Mouse (Mus musculus) kidney, embryonic 14.5 days (tissue): Measurements from ENCODE around the gene Acyp1. TPM values are rescaled to one million over a fixed set of nuclear protein-coding genes. Genes with fewer than 3 reads are reported as not detected.

ENCODE experiments used
- ATAC-seq: fragments of 200-750 bp; cut with Nextera tagmentation; 2 replicates; pipeline ENCODE4 v1.8.0; 2017; ENCODE audit warnings: moderate number of reproducible peaks, mild to moderate bottlenecking, moderate TSS enrichment, moderate library complexity; ENCODE audit not compliant: low FRiP score, low TSS enrichment
- H3K27ac ChIP-seq: fragments of 300-500 bp; sonication (generic); 2 replicates; pipeline ENCODE4 v1.5.1; 2014; ENCODE audit warnings: low read depth, mild to moderate bottlenecking, low read length, moderate library complexity, mixed read lengths
- H3K27me3 ChIP-seq: fragments of 300-500 bp; sonication (generic); 2 replicates; pipeline ENCODE4 v1.6.1; 2014; ENCODE audit warnings: mild to moderate bottlenecking, low read length; ENCODE audit not compliant: control insufficient read depth, insufficient read depth
- H3K36me3 ChIP-seq: fragments of 300-500 bp; sonication (generic); 2 replicates; pipeline ENCODE4 v1.6.1; 2014; ENCODE audit warnings: low read length, mixed read lengths; ENCODE audit not compliant: control insufficient read depth, insufficient read depth
- H3K4me1 ChIP-seq: fragments of 300-500 bp; sonication (generic); 2 replicates; pipeline ENCODE4 v1.6.1; 2014; ENCODE audit warnings: low read length, mixed read lengths; ENCODE audit not compliant: control insufficient read depth, insufficient read depth
- H3K4me2 ChIP-seq: fragments of 300-500 bp; sonication (generic); replicated peaks from 2 replicates; pipeline ENCODE4 v1.6.1; 2014; ENCODE audit warnings: low read depth, mild to moderate bottlenecking, low read length
- H3K4me3 ChIP-seq: fragments of 300-500 bp; sonication (generic); 2 replicates; pipeline ENCODE4 v1.5.1; 2014; ENCODE audit warnings: mild to moderate bottlenecking, low read length
- H3K9ac ChIP-seq: fragments of 300-500 bp; sonication (generic); 2 replicates; pipeline ENCODE4 v1.6.1; 2014; ENCODE audit warnings: low read depth, mild to moderate bottlenecking, low read length, moderate library complexity
- H3K9me3 ChIP-seq: fragments of 300-500 bp; sonication (generic); 2 replicates; pipeline ENCODE4 v1.6.1; 2016; ENCODE audit warnings: low read length; ENCODE audit not compliant: control insufficient read depth
- WGBS: fragments of 180-500 bp; shearing (Covaris S2); extraction: QIAGEN DNeasy Blood & Tissue Kit; methylation state at CpG from one replicate; pipeline ENCODE4 v1.1.7; 2014; 5-methylcytosine and 5-hydroxymethylcytosine counted together
- polyA plus RNA-seq: library from polyadenylated mRNA; unstranded; fragments of >200 nt; fragmentation: Nextera tagmentation; extraction: Ambion mirVana; gene quantifications from 2 replicates; pipeline ENCODE4 v1.2.1, GENCODE M21; 2014

Acyp1 gene
- polyA plus RNA-seq, result 57.7 and 89.4 TPM in 2 replicates

DNA sequence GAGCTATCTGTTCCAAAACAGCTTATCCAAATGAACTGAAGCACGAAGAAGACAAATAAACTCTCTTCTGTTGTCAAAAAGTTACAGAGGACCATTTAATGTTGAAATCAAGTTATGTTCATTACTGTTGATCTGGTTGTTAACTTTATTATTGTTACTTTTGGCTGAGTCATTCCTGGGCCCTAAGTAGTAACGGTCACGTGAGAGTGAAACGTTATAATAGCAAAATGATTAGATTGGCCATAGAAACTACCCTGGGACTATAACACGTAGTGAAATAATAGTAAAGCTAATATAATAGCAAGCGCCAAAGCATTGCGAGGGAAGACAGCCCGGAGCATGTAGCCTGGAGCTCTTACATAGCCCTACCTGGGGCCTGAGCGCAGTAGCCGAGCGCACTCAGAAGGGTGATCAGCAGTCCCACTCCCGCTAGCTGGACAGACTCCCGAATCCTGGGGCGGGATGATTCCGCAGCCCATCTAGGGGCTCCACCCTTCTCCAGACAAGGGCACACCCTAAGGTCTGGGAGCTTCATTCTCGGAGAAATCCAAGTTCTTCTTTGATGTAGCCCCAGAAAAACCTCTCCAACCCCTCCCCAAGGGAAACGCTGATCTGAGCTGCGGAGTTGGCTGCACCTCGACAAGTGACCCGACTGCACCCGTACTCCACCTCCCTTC lies at the start of gene Acyp1:
TSS of gene Acyp1 (minus strand) at position 630 of the 677 bp plus-strand sequence.
- no peaks in the 10 kb centered on the region for H3K36me3 ChIP-seq
- no peaks in the 10 kb centered on the region for H3K27me3 ChIP-seq
- peaks cover under 1% of the 10 kb centered on the region; the same call in 1 of the 2 replicates for H3K9me3 ChIP-seq
- H3K4me3 ChIP-seq, result peak within 1 kb of the TSS; percentile 55
- ATAC-seq, result peak; percentile 84
- peak within 1 kb of the TSS; percentile 76; the same call in 1 of the 2 replicates for H3K27ac ChIP-seq
- whole genome bisulfite sequencing, result 6% methylated on average over 21 of the region's 21 CpGs
- peaks cover 8% of the 10 kb centered on the region; the same call in 1 of the 2 replicates for H3K4me1 ChIP-seq
- peak within 1 kb of the TSS; percentile 65 for H3K9ac ChIP-seq
- H3K4me2 ChIP-seq, result peak within 1 kb of the TSS; percentile 84

DNA sequence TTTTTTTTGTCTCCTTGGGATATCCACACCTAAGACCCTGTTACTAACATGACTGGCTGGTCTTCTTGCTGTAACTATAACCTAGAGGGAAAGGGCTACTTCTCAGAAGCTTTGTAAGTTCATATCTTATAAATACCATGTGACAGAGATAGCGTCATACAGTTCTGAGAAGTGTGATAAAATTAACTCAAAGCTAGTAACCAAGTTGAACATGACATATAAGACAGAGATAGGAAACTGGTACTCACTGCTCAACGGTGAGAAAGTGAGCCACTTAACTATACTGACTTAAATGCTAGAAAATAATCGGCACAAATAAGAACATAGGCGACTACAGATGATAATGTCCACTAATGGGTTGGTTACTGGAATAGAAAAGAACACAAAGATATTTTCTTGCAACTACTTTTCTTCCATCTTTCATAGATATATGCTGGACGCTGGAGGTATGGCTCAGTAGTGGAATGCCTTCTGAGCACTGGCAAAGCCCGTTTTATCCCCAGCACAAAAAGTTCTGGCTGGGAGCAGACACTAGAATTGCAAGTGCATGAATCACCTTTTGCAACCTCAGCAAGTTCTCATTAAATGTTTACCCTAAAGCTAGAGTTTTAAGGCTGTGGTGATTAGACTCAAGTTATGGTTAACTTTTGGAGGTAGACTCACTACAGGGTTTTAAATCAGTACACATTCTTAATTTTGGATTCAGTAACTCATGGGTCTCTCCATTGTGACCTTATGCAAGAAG lies 49.5 kb upstream of the Acyp1 start:
- ATAC-seq, result no peak

DNA sequence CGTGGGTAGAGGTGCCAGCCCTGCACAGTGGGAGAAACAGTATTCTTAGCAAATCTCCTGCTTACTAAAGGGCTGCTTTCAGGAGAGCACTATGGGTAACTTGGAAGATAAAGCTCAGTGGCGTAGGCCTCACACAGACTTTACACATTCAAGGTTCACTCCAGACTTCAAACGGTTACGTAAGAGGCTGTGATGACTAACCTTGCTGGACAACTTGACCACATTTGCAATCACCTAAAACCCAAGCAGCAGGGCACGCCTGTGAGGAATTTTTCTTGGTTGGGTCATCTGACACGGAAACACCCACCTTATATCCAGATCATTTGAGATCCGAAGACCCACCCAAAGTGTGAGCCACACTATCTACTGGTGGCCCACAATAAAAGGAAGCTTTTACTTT lies 41.9 kb upstream of the Acyp1 start:
- WGBS, result 92% methylated on average over 7 of the region's 7 CpGs

More for the DNA sequence above, 49.5 kb upstream of the Acyp1 start:
- peak overlapping the region; percentile 86 for H3K4me3 ChIP-seq
- H3K4me1 ChIP-seq, result 0 out of 2 replicates have a peak, but pooled peaks cover 13% of the 10 kb centered on the region
- H3K9me3 ChIP-seq, result no peaks in the 10 kb centered on the region
- no peak overlapping the region for H3K27ac ChIP-seq
- H3K36me3 ChIP-seq, result peaks cover 30% of the 10 kb centered on the region
- WGBS, result 87% methylated on average over 6 of the region's 6 CpGs
- no peaks in the 10 kb centered on the region for H3K27me3 ChIP-seq
- no peak overlapping the region for H3K9ac ChIP-seq
- H3K4me2 ChIP-seq, result peak overlapping the region; percentile 69

DNA sequence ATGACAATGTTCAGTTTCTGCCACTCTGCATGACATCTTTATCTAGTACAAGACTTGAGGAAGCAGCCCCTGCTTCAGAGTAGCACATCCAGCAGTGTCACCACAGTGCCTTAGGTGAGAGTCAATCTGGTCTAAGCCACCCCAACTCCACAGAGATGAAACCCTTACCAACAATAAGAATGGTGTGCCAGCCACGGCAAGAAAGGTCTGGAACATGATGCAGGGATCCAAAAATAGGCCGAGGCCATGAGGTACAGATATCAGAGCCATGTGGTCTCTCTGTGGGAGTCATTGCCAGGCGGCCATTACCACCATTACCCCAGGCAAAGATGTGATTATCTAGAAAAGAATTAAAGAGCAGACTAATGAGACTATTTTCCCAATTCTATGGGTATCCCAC lies 20.4 kb upstream of the Acyp1 start:
- H3K4me2 ChIP-seq, result no peak overlapping the region
- 82% methylated on average over 3 of the region's 3 CpGs for WGBS
- no peaks in the 10 kb centered on the region for H3K9me3 ChIP-seq
- no peak overlapping the region for H3K27ac ChIP-seq
- no peak overlapping the region for H3K9ac ChIP-seq
- ATAC-seq, result no peak
- no peak overlapping the region for H3K4me3 ChIP-seq
- H3K27me3 ChIP-seq, result no peaks in the 10 kb centered on the region
- peaks cover 90% of the 10 kb centered on the region for H3K36me3 ChIP-seq
- H3K4me1 ChIP-seq, result 0 out of 2 replicates have a peak, but pooled peaks cover 3% of the 10 kb centered on the region

More for the DNA sequence above, 41.9 kb upstream of the Acyp1 start:
- Histone ChIP-seq H3K36me3 (peaks cover 79% of the 10 kb centered on the region), H3K9me3 (no peaks in the 10 kb centered on the region), H3K27me3 (no peaks in the 10 kb centered on the region), H3K4me2 (no peak overlapping the region), H3K4me1 (no peaks in the 10 kb centered on the region), H3K4me3 (no peak overlapping the region), H3K27ac (no peak overlapping the region), H3K9ac (no peak overlapping the region)
- ATAC-seq, result no peak

DNA sequence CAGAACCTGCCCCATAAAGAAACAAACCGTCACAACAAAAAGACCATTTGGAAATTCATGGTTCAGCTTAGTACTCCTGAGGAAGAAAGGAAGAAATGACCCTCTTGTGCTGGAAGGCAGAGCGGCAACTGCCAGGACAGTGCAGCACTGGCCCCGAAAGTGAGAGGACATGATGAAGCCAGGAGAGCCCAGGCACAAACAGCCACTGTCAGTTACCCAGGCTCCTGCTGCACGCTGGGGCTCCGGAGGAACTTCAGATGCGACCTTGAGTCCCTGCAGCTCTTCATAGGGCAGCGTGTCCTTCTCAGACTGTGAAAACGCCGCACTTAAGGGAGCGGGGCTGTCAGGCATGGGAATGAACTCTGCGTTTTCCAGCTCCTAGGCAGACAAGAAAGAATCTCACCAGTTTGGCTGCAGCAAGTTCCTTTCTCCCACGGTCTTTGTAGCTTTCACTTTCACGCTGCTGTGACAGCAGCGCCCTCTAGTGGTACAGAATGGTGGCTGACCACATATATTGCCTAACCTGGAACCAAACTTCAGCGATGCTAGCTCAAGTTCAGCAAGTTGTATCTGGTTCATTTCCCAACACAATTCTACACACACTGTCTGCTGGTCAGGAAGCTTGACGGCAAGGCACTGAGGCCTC lies 17.1 kb upstream of the Acyp1 start:
- Histone ChIP-seq H3K9me3 (no peaks in the 10 kb centered on the region), H3K36me3 (peaks cover 87% of the 10 kb centered on the region), H3K4me2 (no peak overlapping the region), H3K27ac (peak overlapping the region; percentile 51; the same call in 1 of the 2 replicates), H3K9ac (0 out of 2 replicates have a peak overlapping the region, but pooled peaks have one; percentile 18), H3K4me3 (no peak overlapping the region), H3K4me1 (0 out of 2 replicates have a peak, but pooled peaks cover 3% of the 10 kb centered on the region), H3K27me3 (no peaks in the 10 kb centered on the region)
- WGBS, result 39% methylated on average over 16 of the region's 16 CpGs
- peak; percentile 67 for ATAC-seq

DNA sequence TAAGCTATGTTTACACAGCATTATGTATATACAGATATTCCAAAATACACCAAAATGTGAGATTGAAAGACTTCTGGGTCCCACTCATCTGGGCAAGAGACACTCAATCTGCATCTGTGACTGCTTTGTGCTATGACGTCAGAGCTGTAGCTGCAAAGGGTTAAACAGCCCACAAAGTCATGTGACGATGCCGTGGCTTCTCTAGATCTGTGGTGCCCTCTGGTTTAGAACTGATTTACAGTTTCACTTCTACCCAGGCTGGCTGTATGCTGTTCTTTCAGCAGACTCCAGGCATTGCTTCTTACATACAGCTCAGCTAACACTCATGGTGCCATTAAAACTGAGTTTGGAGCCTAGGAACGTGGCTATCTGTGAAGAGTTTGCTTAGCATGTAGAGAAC lies 16.5 kb upstream of the Acyp1 start:
- H3K9me3 ChIP-seq, result no peaks in the 10 kb centered on the region
- no peak overlapping the region for H3K27ac ChIP-seq
- H3K4me2 ChIP-seq, result no peak overlapping the region
- 0 out of 2 replicates have a peak, but pooled peaks cover 3% of the 10 kb centered on the region for H3K4me1 ChIP-seq
- no peak overlapping the region for H3K9ac ChIP-seq
- ATAC-seq, result no peak
- 56% methylated on average over 4 of the region's 4 CpGs for WGBS
- H3K36me3 ChIP-seq, result peaks cover 83% of the 10 kb centered on the region
- no peak overlapping the region for H3K4me3 ChIP-seq
- H3K27me3 ChIP-seq, result no peaks in the 10 kb centered on the region

DNA sequence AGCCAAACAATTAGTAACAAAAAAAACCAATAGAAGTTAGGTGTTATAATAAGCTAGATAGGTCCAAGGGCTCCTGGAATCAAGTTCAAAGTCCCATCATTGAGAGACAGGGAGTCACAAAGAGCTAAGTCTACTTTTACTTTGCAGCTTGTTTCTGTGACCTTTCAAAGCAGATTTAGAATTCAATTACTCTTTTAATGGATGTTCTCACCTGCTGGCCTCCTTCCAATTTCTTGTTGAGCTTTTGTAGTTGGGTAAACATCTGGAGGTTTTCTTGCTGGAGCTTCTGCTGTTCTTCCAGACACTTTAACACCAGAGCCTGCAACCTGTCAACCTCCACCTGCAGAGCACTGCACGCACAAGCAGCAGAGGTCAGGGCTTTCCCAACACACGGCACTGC lies 15.0 kb upstream of the Acyp1 start:
- no peaks in the 10 kb centered on the region for H3K27me3 ChIP-seq
- no peak overlapping the region for H3K27ac ChIP-seq
- H3K4me1 ChIP-seq, result peaks cover 6% of the 10 kb centered on the region
- H3K4me3 ChIP-seq, result no peak overlapping the region
- no peak overlapping the region for H3K9ac ChIP-seq
- no peak overlapping the region for H3K4me2 ChIP-seq
- H3K36me3 ChIP-seq, result peaks cover 68% of the 10 kb centered on the region
- 49% methylated on average over 2 of the region's 2 CpGs for WGBS
- no peak for ATAC-seq
- no peaks in the 10 kb centered on the region for H3K9me3 ChIP-seq

DNA sequence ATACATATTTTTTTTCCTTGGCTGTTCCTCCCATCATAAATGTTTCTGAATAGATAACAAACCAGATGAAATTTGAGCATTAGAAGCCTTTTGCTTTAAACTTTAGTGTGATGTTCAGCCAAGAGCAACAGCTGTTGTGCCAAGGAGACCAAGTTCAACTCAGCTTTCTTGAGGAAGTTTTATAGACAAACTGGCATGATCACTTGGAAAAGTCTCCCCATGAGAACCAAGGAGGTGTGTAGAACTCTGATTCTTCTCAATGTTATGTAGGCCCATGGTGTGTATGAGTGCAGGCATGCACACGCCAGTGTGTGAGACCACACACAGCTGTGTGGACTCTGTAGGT lies 10.6 kb upstream of the Acyp1 start:
- Histone ChIP-seq H3K27ac (peak overlapping the region; percentile 0; the same call in 1 of the 2 replicates), H3K9me3 (peaks cover 12% of the 10 kb centered on the region), H3K4me2 (no peak overlapping the region), H3K4me1 (peaks cover 17% of the 10 kb centered on the region), H3K9ac (no peak overlapping the region), H3K4me3 (no peak overlapping the region), H3K36me3 (peaks cover 33% of the 10 kb centered on the region), H3K27me3 (no peaks in the 10 kb centered on the region)
- ATAC-seq, result no peak
- 53% methylated on average over 1 of the region's 1 CpGs for WGBS
